Mouse (Mus musculus): ENCODE results near the gene 4930544D05Rik. TPM values are rescaled to one million over a fixed set of nuclear protein-coding genes. Genes with fewer than 3 reads are reported as not detected.
A peak's percentile ranks its signal among the peaks of the same experiment; 100 is the strongest.

The 4930544D05Rik gene
- polyA plus RNA-seq, 1 experiment from 2014 or later, result not detected

DNA sequence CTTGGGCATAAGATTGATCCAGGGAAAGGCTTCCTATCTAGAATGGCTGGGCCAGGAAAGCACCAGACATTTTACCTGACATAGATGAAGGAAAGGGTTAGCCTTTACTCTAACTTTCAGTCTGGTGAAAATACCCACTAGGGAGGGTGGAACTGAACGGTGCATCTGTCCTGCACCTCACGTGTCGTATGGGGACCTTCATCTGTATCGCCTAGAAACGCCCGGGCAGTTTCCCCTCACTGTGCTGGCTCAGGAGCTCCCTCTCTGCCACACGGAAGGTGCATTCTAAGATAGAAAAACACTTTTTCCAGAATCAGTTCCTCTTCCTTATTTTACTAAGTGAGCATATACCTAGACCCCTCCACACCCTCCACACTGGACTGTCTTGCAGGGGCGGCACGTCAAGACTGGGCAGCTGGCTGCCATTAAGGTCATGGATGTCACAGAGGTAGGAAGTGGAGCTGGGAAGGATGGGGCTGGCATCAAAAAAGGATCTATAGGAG is 17.1 kb upstream of the 4930544D05Rik start:
- no peaks in the 10 kb centered on the region for H3K4me1 ChIP-seq (replicated peaks)
- no peak overlapping the region for H3K4me2 ChIP-seq
- no peak overlapping the region for H3K27ac ChIP-seq
- no peak overlapping the region for H3K9ac ChIP-seq (replicated peaks)
- H3K9me3 ChIP-seq, result no peaks in the 10 kb centered on the region
- WGBS, result 91% methylated on average over 9 of the region's 9 CpGs
- ATAC-seq (ENCODE audit: insufficient number of reproducible peaks, insufficient read depth, low FRiP score, low TSS enrichment, low read depth), result no peak
- peaks cover 63% of the 10 kb centered on the region for H3K36me3 ChIP-seq
- H3K4me3 ChIP-seq (replicated peaks), result no peak overlapping the region
- no peaks in the 10 kb centered on the region for H3K27me3 ChIP-seq

GRCm38 (mm10) chr11:70605024-70605566 is 10.6 kb upstream of the 4930544D05Rik start:
- no peak overlapping the region for H3K27ac ChIP-seq
- peaks cover 95% of the 10 kb centered on the region for H3K36me3 ChIP-seq
- H3K27me3 ChIP-seq, result no peaks in the 10 kb centered on the region
- H3K4me3 ChIP-seq (replicated peaks), result no peak overlapping the region
- WGBS, result 62% methylated on average over 14 of the region's 14 CpGs
- ATAC-seq (ENCODE audit: insufficient number of reproducible peaks, insufficient read depth, low FRiP score, low TSS enrichment, low read depth), result no peak
- no peaks in the 10 kb centered on the region for H3K4me1 ChIP-seq (replicated peaks)
- H3K9me3 ChIP-seq, result no peaks in the 10 kb centered on the region
- H3K4me2 ChIP-seq, result no peak overlapping the region
- no peak overlapping the region for H3K9ac ChIP-seq (replicated peaks)

- Histone ChIP-seq H3K9me3 (no peaks in the 10 kb centered on the region), H3K36me3 (peaks cover 100% of the 10 kb centered on the region), H3K4me3 (replicated peaks) (no peak overlapping the region), H3K27me3 (no peaks in the 10 kb centered on the region), H3K27ac (no peak overlapping the region), H3K9ac (replicated peaks) (0 out of 2 replicates have a peak overlapping the region, but pooled peaks have one; percentile 23), H3K4me2 (no peak overlapping the region), H3K4me1 (replicated peaks) (no peaks in the 10 kb centered on the region)
- no peak for ATAC-seq (ENCODE audit: insufficient number of reproducible peaks, insufficient read depth, low FRiP score, low TSS enrichment, low read depth)
- 71% methylated on average over 12 of the region's 12 CpGs for WGBS
Measured at GRCm38 (mm10) chr11:70606717-70607116, 8.9 kb upstream of the 4930544D05Rik start.

DNA sequence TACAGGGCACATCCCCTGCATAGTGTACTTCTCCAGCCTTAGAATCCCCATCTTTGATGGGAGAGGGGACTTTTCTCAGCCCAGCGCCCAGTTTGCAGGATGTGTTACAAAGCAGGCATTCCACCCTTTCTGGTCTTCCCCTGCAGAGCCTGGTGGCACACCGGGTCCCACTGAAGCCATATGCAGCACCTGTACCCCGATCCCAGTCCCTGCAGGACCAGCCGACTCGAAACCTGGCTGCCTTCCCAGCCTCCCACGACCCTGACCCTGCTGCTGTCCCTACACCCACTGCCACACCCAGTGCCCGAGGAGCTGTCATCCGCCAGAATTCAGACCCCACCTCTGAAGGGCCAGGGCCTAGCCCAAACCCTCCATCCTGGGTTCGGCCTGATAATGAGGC is 8.0 kb upstream of the 4930544D05Rik start:
- no peaks in the 10 kb centered on the region for H3K4me1 ChIP-seq (replicated peaks)
- H3K4me2 ChIP-seq, result no peak overlapping the region
- H3K9me3 ChIP-seq, result no peaks in the 10 kb centered on the region
- WGBS, result 92% methylated on average over 9 of the region's 9 CpGs
- peaks cover 100% of the 10 kb centered on the region for H3K36me3 ChIP-seq
- ATAC-seq (ENCODE audit: insufficient number of reproducible peaks, insufficient read depth, low FRiP score, low TSS enrichment, low read depth), result no peak
- H3K27ac ChIP-seq, result no peak overlapping the region
- H3K27me3 ChIP-seq, result no peaks in the 10 kb centered on the region
- no peak overlapping the region for H3K4me3 ChIP-seq (replicated peaks)
- H3K9ac ChIP-seq (replicated peaks), result no peak overlapping the region

DNA sequence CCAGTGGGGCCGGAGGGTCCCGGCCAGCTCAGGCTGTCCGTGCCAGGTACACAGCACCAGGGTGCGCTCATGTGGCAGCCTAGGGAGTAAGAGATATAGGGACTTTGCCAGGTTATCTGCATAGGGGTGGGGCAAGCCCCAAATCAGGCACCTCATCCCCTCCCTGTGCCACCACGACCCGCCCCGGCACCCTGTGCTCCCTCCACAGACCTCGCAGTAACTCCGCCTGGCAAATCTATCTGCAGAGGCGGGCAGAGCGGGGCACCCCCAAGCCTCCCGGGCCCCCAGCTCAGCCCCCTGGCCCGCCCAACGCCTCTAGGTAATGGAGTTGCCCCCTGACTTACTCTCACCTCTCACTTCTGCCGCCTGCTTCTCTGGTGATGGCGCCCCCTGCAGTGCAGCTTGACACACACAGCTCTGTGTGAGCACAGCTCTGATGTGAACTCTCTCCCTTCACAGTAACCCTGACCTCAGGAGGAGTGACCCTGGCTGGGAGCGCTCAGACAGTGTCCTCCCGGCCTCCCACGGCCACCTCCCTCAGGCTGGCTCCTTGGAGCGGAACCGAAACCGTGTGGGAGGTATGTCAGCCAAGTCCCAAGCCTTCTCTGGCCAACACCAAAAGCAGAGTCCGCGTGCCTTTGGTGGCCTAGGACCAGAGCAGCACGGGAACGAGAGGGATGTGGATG is 7.1 kb upstream of the 4930544D05Rik start:
- no peak for ATAC-seq (ENCODE audit: insufficient number of reproducible peaks, insufficient read depth, low FRiP score, low TSS enrichment, low read depth)
- Histone ChIP-seq H3K4me3 (replicated peaks) (no peak overlapping the region), H3K9ac (replicated peaks) (no peak overlapping the region), H3K9me3 (no peaks in the 10 kb centered on the region), H3K27me3 (no peaks in the 10 kb centered on the region), H3K27ac (no peak overlapping the region), H3K4me2 (no peak overlapping the region), H3K4me1 (replicated peaks) (no peaks in the 10 kb centered on the region), H3K36me3 (peaks cover 100% of the 10 kb centered on the region)
- 92% methylated on average over 26 of the region's 26 CpGs for WGBS

GRCm38 (mm10) chr11:70610752-70611151 is 4.9 kb upstream of the 4930544D05Rik start:
- ATAC-seq (ENCODE audit: insufficient number of reproducible peaks, insufficient read depth, low FRiP score, low TSS enrichment, low read depth), result no peak
- Histone ChIP-seq H3K4me3 (replicated peaks) (no peak overlapping the region), H3K4me2 (no peak overlapping the region), H3K9ac (replicated peaks) (no peak overlapping the region), H3K27me3 (peaks cover 3% of the 10 kb centered on the region), H3K4me1 (replicated peaks) (peaks cover 15% of the 10 kb centered on the region), H3K36me3 (peaks cover 82% of the 10 kb centered on the region), H3K9me3 (no peaks in the 10 kb centered on the region), H3K27ac (no peak overlapping the region)
- WGBS, result 84% methylated on average over 4 of the region's 4 CpGs

GRCm38 (mm10) chr11:70612505-70612904 is 3.1 kb upstream of the 4930544D05Rik start:
- WGBS, result 77% methylated on average over 7 of the region's 7 CpGs
- Histone ChIP-seq H3K9ac (replicated peaks) (no peak overlapping the region), H3K27ac (no peak overlapping the region), H3K9me3 (no peaks in the 10 kb centered on the region), H3K4me2 (no peak overlapping the region), H3K4me1 (replicated peaks) (peaks cover 15% of the 10 kb centered on the region), H3K36me3 (peaks cover 64% of the 10 kb centered on the region), H3K27me3 (peaks cover 18% of the 10 kb centered on the region), H3K4me3 (replicated peaks) (no peak overlapping the region)
- no peak for ATAC-seq (ENCODE audit: insufficient number of reproducible peaks, insufficient read depth, low FRiP score, low TSS enrichment, low read depth)

DNA sequence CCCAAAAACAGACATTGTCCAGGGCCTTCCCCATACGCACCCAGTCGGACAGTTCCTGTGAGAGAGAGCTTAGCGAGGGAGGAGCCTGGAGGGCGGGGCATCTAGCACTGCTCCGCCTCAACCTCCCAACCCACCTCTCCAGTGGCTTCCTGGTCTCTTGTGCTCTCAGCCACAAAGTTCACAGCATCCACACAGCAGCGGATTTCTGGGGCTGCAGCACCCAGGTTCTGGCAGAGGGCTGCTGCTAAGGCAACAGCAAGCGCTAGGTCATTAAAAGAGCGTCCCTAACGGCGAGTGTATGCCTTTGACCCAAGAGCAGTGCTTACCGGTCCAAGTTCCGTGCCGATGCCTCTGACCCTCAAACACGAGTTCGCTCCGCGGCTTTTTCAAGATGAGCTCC is 574 bp upstream of the 4930544D05Rik start:
- under 1% methylated on average over 17 of the region's 17 CpGs for WGBS
- Histone ChIP-seq H3K4me3 (replicated peaks) (peak overlapping the region; percentile 38), H3K9me3 (no peaks in the 10 kb centered on the region), H3K4me1 (replicated peaks) (peaks cover 15% of the 10 kb centered on the region), H3K4me2 (peak overlapping the region; percentile 75), H3K27ac (0 out of 2 replicates have a peak overlapping the region, but pooled peaks have one; percentile 53), H3K9ac (replicated peaks) (peak overlapping the region; percentile 47), H3K36me3 (peaks cover 38% of the 10 kb centered on the region), H3K27me3 (peaks cover 18% of the 10 kb centered on the region)
- ATAC-seq (ENCODE audit: insufficient number of reproducible peaks, insufficient read depth, low FRiP score, low TSS enrichment, low read depth), result peak; percentile 75

DNA sequence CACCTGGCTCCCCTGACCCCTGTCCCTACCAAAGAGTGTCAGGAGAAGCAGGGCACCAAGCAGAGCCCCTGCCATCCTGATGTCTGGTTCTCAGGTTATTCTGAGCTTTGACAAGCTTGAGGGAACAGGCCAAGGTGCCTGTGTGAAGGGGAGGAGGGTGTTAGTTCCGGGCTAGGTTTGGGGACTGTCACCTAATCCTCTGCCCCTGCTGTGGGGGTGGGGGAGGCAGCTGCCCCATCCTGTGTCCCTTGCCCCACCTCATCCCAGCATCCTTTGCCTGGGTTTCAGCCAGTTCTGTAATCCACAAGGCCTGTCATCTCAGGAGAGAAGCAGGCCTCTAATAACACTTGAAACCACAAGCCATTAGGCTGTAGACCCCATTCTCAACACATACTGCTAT is 3.5 kb downstream of the 4930544D05Rik start, which contains the start of gene Chrne:
Gene Chrne (minus strand): TSS at position 116 of the 400 bp plus-strand sequence.
- Histone ChIP-seq H3K4me3 (replicated peaks) (no peak within 1 kb of the TSS), H3K36me3 (no peaks in the 10 kb centered on the region), H3K27ac (no peak within 1 kb of the TSS), H3K4me2 (no peak within 1 kb of the TSS), H3K9me3 (no peaks in the 10 kb centered on the region), H3K9ac (replicated peaks) (no peak within 1 kb of the TSS), H3K4me1 (replicated peaks) (peaks cover 15% of the 10 kb centered on the region), H3K27me3 (peaks cover 18% of the 10 kb centered on the region)
- no peak for ATAC-seq (ENCODE audit: insufficient number of reproducible peaks, insufficient read depth, low FRiP score, low TSS enrichment, low read depth)
- WGBS, result 7% methylated on average over 1 of the region's 1 CpGs

DNA sequence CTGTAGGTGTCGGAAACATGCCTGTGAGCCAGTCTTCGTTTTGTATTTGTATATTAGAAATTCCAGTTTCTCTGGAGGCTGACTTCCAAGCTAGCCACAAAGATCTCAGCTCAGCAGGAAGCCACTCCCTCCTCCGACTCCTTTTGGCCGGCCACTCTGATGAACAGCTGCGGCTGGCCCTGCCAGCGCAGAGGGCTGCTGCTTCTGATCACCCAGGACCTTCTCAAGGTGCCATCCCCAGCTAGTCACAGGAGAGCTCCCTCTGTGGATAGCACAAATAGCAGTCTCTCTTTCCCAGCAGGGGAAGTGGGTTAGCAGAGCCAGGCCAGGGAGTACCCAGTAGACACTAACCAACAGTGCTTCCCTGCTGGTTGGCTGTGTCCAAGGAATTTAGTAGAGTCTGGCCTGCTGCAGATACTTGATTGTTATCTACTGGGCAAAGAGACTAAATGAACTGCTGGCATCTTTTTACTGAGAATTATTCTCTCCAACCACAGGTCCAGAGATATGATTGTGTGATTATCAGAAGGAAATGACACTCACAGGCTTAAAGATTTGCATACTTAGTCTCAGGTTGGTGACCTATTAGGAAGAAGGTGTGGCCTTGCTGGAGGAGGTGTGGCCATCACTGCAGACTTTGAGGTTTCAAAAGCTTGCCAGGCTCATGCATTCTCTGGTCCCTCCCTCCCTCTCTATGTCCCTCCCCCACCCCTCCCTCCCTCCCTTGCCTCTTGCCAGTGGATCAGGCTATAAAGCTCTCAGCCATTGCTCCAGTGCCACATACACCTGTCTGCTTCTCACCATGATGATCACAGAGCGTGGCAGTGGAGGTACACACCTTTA is 6.5 kb downstream of the 4930544D05Rik start:
- H3K4me3 ChIP-seq (replicated peaks), result no peak overlapping the region

More for the DNA sequence above, 6.5 kb downstream of the 4930544D05Rik start:
- Histone ChIP-seq H3K4me1 (replicated peaks) (no peaks in the 10 kb centered on the region), H3K9ac (replicated peaks) (no peak overlapping the region), H3K27me3 (0 out of 2 replicates have a peak, but pooled peaks cover under 1% of the 10 kb centered on the region), H3K9me3 (no peaks in the 10 kb centered on the region), H3K36me3 (no peaks in the 10 kb centered on the region), H3K27ac (no peak overlapping the region), H3K4me2 (no peak overlapping the region)
- WGBS, result 44% methylated on average over 7 of the region's 7 CpGs
- ATAC-seq (ENCODE audit: insufficient number of reproducible peaks, insufficient read depth, low FRiP score, low TSS enrichment, low read depth), result no peak

All from limb, embryonic 12.5 days (tissue).